Mouse (Mus musculus): ENCODE data around the gene Zfp367. TPM values are rescaled to one million over a fixed set of nuclear protein-coding genes. Genes with fewer than 3 reads are reported as not detected.

The Zfp367 gene
- polyA plus RNA-seq (2014; fragmentation: Nextera tagmentation; extraction: Ambion mirVana), result 27.2 and 29.8 TPM in 2 replicates

- Histone ChIP-seq H3K4me3 (ENCODE audit: low read depth, low read length) (peak within 1 kb of the TSS; percentile 93), H3K4me1 (replicated peaks; ENCODE audit: control insufficient read depth, insufficient read depth, low read length) (peaks cover 6% of the 10 kb centered on the region), H3K36me3 (ENCODE audit: control insufficient read depth, insufficient read depth, low read length) (no peaks in the 10 kb centered on the region), H3K27ac (ENCODE audit: low read depth, low read length) (peak within 1 kb of the TSS; percentile 93), H3K27me3 (ENCODE audit: control insufficient read depth, insufficient read depth, low read length) (no peaks in the 10 kb centered on the region; the same call in 1 of the 2 replicates), H3K9ac (ENCODE audit: low read length) (peak within 1 kb of the TSS; percentile 92), H3K9me3 (ENCODE audit: control insufficient read depth, low read length) (no peaks in the 10 kb centered on the region), H3K4me2 (ENCODE audit: low read depth, low read length, severe bottlenecking) (peak within 1 kb of the TSS; percentile 87)
- DNase-seq (ENCODE audit: low spot score), result peak; percentile 99
- under 1% methylated on average over 56 of the region's 56 CpGs for WGBS
- peak; percentile 97 for ATAC-seq (replicated peaks; ENCODE audit: low FRiP score)
Observed at GRCm38 (mm10) chr13:64153083-64153682, at the start of gene Zfp367. TSS of gene Zfp367 (minus strand) at chr13:64153202.

DNA sequence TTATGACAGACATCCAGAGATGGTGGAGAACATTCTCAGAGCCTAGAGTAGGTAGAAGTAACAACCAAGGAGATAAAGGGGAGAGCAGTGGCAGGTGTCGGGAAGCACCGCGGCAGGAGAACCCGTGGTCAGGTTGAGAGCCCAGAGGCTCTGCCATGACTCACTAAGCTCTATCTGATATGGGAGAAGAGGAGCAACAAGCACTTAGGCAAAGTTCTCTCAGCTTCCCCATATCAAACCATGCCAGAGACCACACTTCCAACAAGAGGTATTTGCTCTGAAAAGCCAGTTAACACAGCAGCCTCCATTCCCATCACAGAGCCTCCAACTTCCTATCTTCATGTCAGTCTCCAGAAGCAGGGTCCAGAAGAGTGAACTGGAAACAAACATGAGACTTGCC is 47.9 kb upstream of the Zfp367 start:
- Histone ChIP-seq H3K27me3 (ENCODE audit: control insufficient read depth, insufficient read depth, low read length) (no peaks in the 10 kb centered on the region), H3K4me2 (ENCODE audit: low read depth, low read length, severe bottlenecking) (no peak overlapping the region), H3K4me3 (ENCODE audit: low read depth, low read length) (no peak overlapping the region), H3K9me3 (ENCODE audit: control insufficient read depth, low read length) (no peaks in the 10 kb centered on the region), H3K27ac (ENCODE audit: low read depth, low read length) (no peak overlapping the region), H3K4me1 (replicated peaks; ENCODE audit: control insufficient read depth, insufficient read depth, low read length) (no peaks in the 10 kb centered on the region), H3K9ac (ENCODE audit: low read length) (no peak overlapping the region), H3K36me3 (ENCODE audit: control insufficient read depth, insufficient read depth, low read length) (no peaks in the 10 kb centered on the region)
- ATAC-seq (replicated peaks; ENCODE audit: low FRiP score), result no peak
- DNase-seq (ENCODE audit: low spot score), result no peak
- 95% methylated on average over 4 of the region's 4 CpGs for WGBS

DNA sequence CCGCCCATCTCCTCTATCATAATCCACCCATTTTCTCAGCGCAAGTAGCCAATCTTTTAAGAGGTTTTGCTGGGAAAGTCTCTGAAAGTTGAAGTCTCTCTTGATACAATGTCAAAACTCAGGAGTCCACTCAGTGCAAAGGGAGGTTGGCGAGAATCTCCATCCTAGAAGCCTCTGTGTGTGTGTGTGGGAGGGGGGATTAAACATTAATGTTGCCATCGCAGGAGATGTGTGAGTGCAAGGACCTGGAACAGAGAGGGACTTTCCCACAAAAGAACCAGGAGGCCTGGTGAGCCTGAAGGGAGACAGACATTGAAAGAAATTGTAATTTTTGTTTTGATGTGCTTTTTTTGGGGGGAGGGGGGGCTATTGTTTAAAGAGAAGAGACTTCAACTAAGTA is 45.3 kb upstream of the Zfp367 start:
- 92% methylated on average over 4 of the region's 4 CpGs for WGBS
- Histone ChIP-seq H3K27me3 (ENCODE audit: control insufficient read depth, insufficient read depth, low read length) (no peaks in the 10 kb centered on the region), H3K4me3 (ENCODE audit: low read depth, low read length) (no peak overlapping the region), H3K4me2 (ENCODE audit: low read depth, low read length, severe bottlenecking) (no peak overlapping the region), H3K9me3 (ENCODE audit: control insufficient read depth, low read length) (no peaks in the 10 kb centered on the region), H3K4me1 (replicated peaks; ENCODE audit: control insufficient read depth, insufficient read depth, low read length) (no peaks in the 10 kb centered on the region), H3K9ac (ENCODE audit: low read length) (no peak overlapping the region), H3K27ac (ENCODE audit: low read depth, low read length) (no peak overlapping the region), H3K36me3 (ENCODE audit: control insufficient read depth, insufficient read depth, low read length) (no peaks in the 10 kb centered on the region)
- no peak for DNase-seq (ENCODE audit: low spot score)
- ATAC-seq (replicated peaks; ENCODE audit: low FRiP score), result no peak

GRCm38 (mm10) chr13:64197899-64198298 is 44.9 kb upstream of the Zfp367 start:
- ATAC-seq (replicated peaks; ENCODE audit: low FRiP score), result no peak
- Histone ChIP-seq H3K4me2 (ENCODE audit: low read depth, low read length, severe bottlenecking) (no peak overlapping the region), H3K4me3 (ENCODE audit: low read depth, low read length) (no peak overlapping the region), H3K27me3 (ENCODE audit: control insufficient read depth, insufficient read depth, low read length) (no peaks in the 10 kb centered on the region), H3K9me3 (ENCODE audit: control insufficient read depth, low read length) (no peaks in the 10 kb centered on the region), H3K36me3 (ENCODE audit: control insufficient read depth, insufficient read depth, low read length) (no peaks in the 10 kb centered on the region), H3K4me1 (replicated peaks; ENCODE audit: control insufficient read depth, insufficient read depth, low read length) (no peaks in the 10 kb centered on the region), H3K9ac (ENCODE audit: low read length) (no peak overlapping the region), H3K27ac (ENCODE audit: low read depth, low read length) (no peak overlapping the region)
- no peak for DNase-seq (ENCODE audit: low spot score)
- 94% methylated on average over 6 of the region's 6 CpGs for WGBS

DNA sequence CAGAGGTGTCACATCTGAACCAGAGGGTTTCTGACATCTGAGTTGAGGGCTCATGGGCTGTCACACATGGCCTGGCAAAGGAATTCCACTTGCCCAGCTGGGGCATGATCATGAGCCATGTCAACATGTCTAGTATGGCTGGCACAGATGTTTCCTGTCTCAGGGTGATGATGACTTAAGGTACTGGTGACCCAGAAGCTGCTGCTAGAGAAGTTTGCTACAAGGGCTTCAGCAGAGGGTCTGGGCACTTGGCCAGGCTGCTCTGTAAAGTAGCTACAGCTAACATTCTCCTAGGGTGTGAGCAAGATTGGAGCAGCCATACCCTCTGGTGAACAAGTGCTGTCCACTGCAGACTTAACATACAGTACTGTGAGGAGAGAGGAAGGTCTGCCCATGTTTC is 34.1 kb upstream of the Zfp367 start:
- no peak overlapping the region for H3K9ac ChIP-seq (ENCODE audit: low read length)
- DNase-seq (ENCODE audit: low spot score) (no peak), ATAC-seq (replicated peaks; ENCODE audit: low FRiP score) (no peak)
- no peak overlapping the region for H3K4me2 ChIP-seq (ENCODE audit: low read depth, low read length, severe bottlenecking)
- H3K27ac ChIP-seq (ENCODE audit: low read depth, low read length), result no peak overlapping the region
- H3K9me3 ChIP-seq (ENCODE audit: control insufficient read depth, low read length), result no peaks in the 10 kb centered on the region
- H3K4me3 ChIP-seq (ENCODE audit: low read depth, low read length), result no peak overlapping the region
- H3K27me3 ChIP-seq (ENCODE audit: control insufficient read depth, insufficient read depth, low read length), result no peaks in the 10 kb centered on the region
- H3K36me3 ChIP-seq (ENCODE audit: control insufficient read depth, insufficient read depth, low read length), result no peaks in the 10 kb centered on the region
- H3K4me1 ChIP-seq (replicated peaks; ENCODE audit: control insufficient read depth, insufficient read depth, low read length), result no peaks in the 10 kb centered on the region

GRCm38 (mm10) chr13:64186516-64186915 is 33.5 kb upstream of the Zfp367 start:
- H3K9me3 ChIP-seq (ENCODE audit: control insufficient read depth, low read length), result no peaks in the 10 kb centered on the region
- H3K36me3 ChIP-seq (ENCODE audit: control insufficient read depth, insufficient read depth, low read length), result no peaks in the 10 kb centered on the region
- no peak overlapping the region for H3K9ac ChIP-seq (ENCODE audit: low read length)
- DNase-seq (ENCODE audit: low spot score) (no peak), ATAC-seq (replicated peaks; ENCODE audit: low FRiP score) (no peak)
- WGBS, result 96% methylated on average over 4 of the region's 4 CpGs
- H3K4me1 ChIP-seq (replicated peaks; ENCODE audit: control insufficient read depth, insufficient read depth, low read length), result no peaks in the 10 kb centered on the region
- no peak overlapping the region for H3K27ac ChIP-seq (ENCODE audit: low read depth, low read length)
- no peak overlapping the region for H3K4me3 ChIP-seq (ENCODE audit: low read depth, low read length)
- no peaks in the 10 kb centered on the region for H3K27me3 ChIP-seq (ENCODE audit: control insufficient read depth, insufficient read depth, low read length)
- no peak overlapping the region for H3K4me2 ChIP-seq (ENCODE audit: low read depth, low read length, severe bottlenecking)

DNA sequence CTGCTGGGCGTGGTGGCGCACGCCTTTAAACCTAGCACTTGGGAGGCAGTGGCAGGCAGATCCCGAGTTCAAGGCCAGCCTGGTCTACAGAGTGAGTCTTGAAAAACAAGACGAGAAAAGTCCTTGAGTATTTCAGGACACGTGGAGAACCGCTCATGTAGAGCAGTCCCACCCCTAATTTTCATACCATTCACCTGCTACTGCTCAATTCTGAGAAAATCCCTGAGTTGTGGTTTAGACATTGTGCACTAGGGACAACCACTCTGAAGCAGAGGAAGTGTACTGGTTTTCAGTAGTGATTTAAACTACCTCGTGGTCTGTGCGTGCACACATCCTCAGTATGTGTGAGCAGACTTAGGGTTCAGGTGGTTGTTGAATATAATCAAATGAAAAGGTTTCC is 32.6 kb upstream of the Zfp367 start:
- H3K4me1 ChIP-seq (replicated peaks; ENCODE audit: control insufficient read depth, insufficient read depth, low read length), result no peaks in the 10 kb centered on the region
- no peak overlapping the region for H3K4me3 ChIP-seq (ENCODE audit: low read depth, low read length)
- no peak overlapping the region for H3K9ac ChIP-seq (ENCODE audit: low read length)
- H3K36me3 ChIP-seq (ENCODE audit: control insufficient read depth, insufficient read depth, low read length), result no peaks in the 10 kb centered on the region
- ATAC-seq (replicated peaks; ENCODE audit: low FRiP score) (no peak), DNase-seq (ENCODE audit: low spot score) (no peak)
- H3K27ac ChIP-seq (ENCODE audit: low read depth, low read length), result no peak overlapping the region
- 95% methylated on average over 9 of the region's 9 CpGs for WGBS
- no peaks in the 10 kb centered on the region for H3K27me3 ChIP-seq (ENCODE audit: control insufficient read depth, insufficient read depth, low read length)
- no peaks in the 10 kb centered on the region for H3K9me3 ChIP-seq (ENCODE audit: control insufficient read depth, low read length)
- no peak overlapping the region for H3K4me2 ChIP-seq (ENCODE audit: low read depth, low read length, severe bottlenecking)

- Histone ChIP-seq H3K27me3 (ENCODE audit: control insufficient read depth, insufficient read depth, low read length) (no peaks in the 10 kb centered on the region), H3K4me2 (ENCODE audit: low read depth, low read length, severe bottlenecking) (no peak overlapping the region), H3K36me3 (ENCODE audit: control insufficient read depth, insufficient read depth, low read length) (no peaks in the 10 kb centered on the region), H3K9me3 (ENCODE audit: control insufficient read depth, low read length) (no peaks in the 10 kb centered on the region), H3K27ac (ENCODE audit: low read depth, low read length) (no peak overlapping the region), H3K9ac (ENCODE audit: low read length) (no peak overlapping the region), H3K4me1 (replicated peaks; ENCODE audit: control insufficient read depth, insufficient read depth, low read length) (no peaks in the 10 kb centered on the region), H3K4me3 (ENCODE audit: low read depth, low read length) (no peak overlapping the region)
- DNase-seq (ENCODE audit: low spot score) (no peak), ATAC-seq (replicated peaks; ENCODE audit: low FRiP score) (no peak)
- whole genome bisulfite sequencing, result 84% methylated on average over 7 of the region's 7 CpGs
Observed at GRCm38 (mm10) chr13:64185176-64185575, 32.2 kb upstream of the Zfp367 start.

DNA sequence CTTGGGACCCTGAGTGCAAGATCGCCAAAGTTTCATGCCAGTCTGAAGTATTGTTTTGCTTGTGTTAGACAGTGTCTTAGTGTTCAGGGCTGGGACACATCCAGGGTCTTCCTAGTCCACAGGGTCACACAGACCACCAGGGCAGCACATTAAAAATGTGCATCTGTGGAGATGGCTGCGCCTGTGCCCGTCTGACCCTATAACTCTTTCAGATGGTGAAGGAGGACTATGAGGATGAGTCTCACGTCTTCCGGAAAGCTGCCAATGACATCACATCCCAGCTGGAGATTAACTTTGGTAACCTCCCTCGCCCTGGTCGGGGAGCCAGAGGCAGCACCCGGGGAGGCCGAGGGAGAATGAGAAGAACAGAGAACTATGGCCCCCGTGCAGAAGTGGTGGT is 31.4 kb upstream of the Zfp367 start:
- no peak for ATAC-seq (replicated peaks; ENCODE audit: low FRiP score)
- Histone ChIP-seq H3K9ac (ENCODE audit: low read length) (no peak overlapping the region), H3K4me2 (ENCODE audit: low read depth, low read length, severe bottlenecking) (no peak overlapping the region), H3K4me1 (replicated peaks; ENCODE audit: control insufficient read depth, insufficient read depth, low read length) (no peaks in the 10 kb centered on the region), H3K27me3 (ENCODE audit: control insufficient read depth, insufficient read depth, low read length) (no peaks in the 10 kb centered on the region), H3K4me3 (ENCODE audit: low read depth, low read length) (no peak overlapping the region), H3K36me3 (ENCODE audit: control insufficient read depth, insufficient read depth, low read length) (no peaks in the 10 kb centered on the region), H3K27ac (ENCODE audit: low read depth, low read length) (no peak overlapping the region), H3K9me3 (ENCODE audit: control insufficient read depth, low read length) (no peaks in the 10 kb centered on the region)
- WGBS, result 87% methylated on average over 10 of the region's 10 CpGs
- no peak for DNase-seq (ENCODE audit: low spot score)
